8 mouse cellular contexts compared by ENCODE assay signal in genomic region chr17:24151382-24151781, GRCm38 (mm10). TPM values are rescaled to one million over a fixed set of nuclear protein-coding genes. Genes with fewer than 3 reads are reported as not detected.
DNase-seq lines count a peak whose midpoint lies in the region; ATAC-seq and TF ChIP-seq lines count a peak whose summit lies in the region.

No protein-coding gene starts in this region.

- peaks cover 14% of the 10 kb centered on the region for H3K4me1 ChIP-seq in heart, embryonic 13.5 days
- H3K4me1 ChIP-seq in MEL (ENCODE audit: control insufficient read depth in 1 of 2, insufficient read depth in 2 of 2, low read length in 2 of 2) = peaks cover 0 to 7% of the 10 kb centered on the region in 2 experiments; a peak in 1 of 4 replicates
- H3K4me1 ChIP-seq in hindbrain, embryonic 14.5 days (replicated peaks; ENCODE audit: control insufficient read depth, insufficient read depth, low read length) = peaks cover 7% of the 10 kb centered on the region; the same call in 1 of the 2 replicates
- H3K4me1 ChIP-seq in midbrain, embryonic 11.5 days (ENCODE audit: control insufficient read depth, insufficient read depth, low read length) = peaks cover 3% of the 10 kb centered on the region; the same call in 1 of the 2 replicates

- H3K79me2 ChIP-seq in MEL (ENCODE audit: control insufficient read depth, insufficient read depth, low read length, poor library complexity) = no peaks in the 10 kb centered on the region

- no peak for TF ChIP-seq EP300 in MEL (IDR thresholded peaks at IDR 0.05; ENCODE audit: low read depth in 1 of 2, low read length in 2 of 2)

- TF ChIP-seq RAD21 in MEL (IDR thresholded peaks at IDR 0.05; ENCODE audit: low read depth, low read length) = no peak

- peak overlapping the region; percentile 81 for H3K9ac ChIP-seq in heart, embryonic 13.5 days
- no peak overlapping the region for H3K9ac ChIP-seq in MEL (ENCODE audit: control insufficient read depth, low read depth, low read length, poor library complexity, severe bottlenecking)
- no peak overlapping the region for H3K9ac ChIP-seq in hindbrain, embryonic 14.5 days
- no peak overlapping the region for H3K9ac ChIP-seq in midbrain, embryonic 11.5 days (ENCODE audit: low read length)

- ATAC-seq in heart, embryonic 13.5 days (ENCODE audit: extremely low read depth, insufficient number of reproducible peaks, low FRiP score, low TSS enrichment) = no peak
- no peak for ATAC-seq in hindbrain, embryonic 14.5 days (ENCODE audit: low FRiP score)
- no peak for ATAC-seq in midbrain, embryonic 11.5 days (ENCODE audit: low FRiP score)

- H3K4me3 ChIP-seq in heart, embryonic 13.5 days = peak overlapping the region; percentile 55
- H3K4me3 ChIP-seq in MEL (ENCODE audit: control insufficient read depth in 1 of 2, insufficient read depth in 1 of 2, low read depth in 2 of 2, low read length in 2 of 2) = no peak overlapping the region; a peak in 1 of 4 replicates
- no peak overlapping the region for H3K4me3 ChIP-seq in hindbrain, embryonic 14.5 days (replicated peaks; ENCODE audit: low read length)
- no peak overlapping the region for H3K4me3 ChIP-seq in midbrain, embryonic 11.5 days (ENCODE audit: low read depth, low read length)

- DNase-seq in heart, postnatal 10 days = no peak
- DNase-seq in MEL (ENCODE audit: low read depth, low spot score) = no peak
- no peak for DNase-seq in hindbrain, embryonic 14.5 days (ENCODE audit: low spot score)
- DNase-seq in midbrain, embryonic 11.5 days (ENCODE audit: low spot score, missing footprints) = peak; percentile 81
- no peak for DNase-seq in right cerebral cortex, postnatal 14 days
- no peak for DNase-seq in thymus, adult 18-20 months
- no peak for DNase-seq in layer of hippocampus, adult 9-10 months (ENCODE audit: low spot score)

- peaks cover 9% of the 10 kb centered on the region for H3K36me3 ChIP-seq in heart, embryonic 13.5 days
- peaks cover 0 to 7% of the 10 kb centered on the region in 2 experiments; a peak in 2 of 4 replicates for H3K36me3 ChIP-seq in MEL (ENCODE audit: control insufficient read depth in 1 of 2, insufficient read depth in 2 of 2, low read length in 2 of 2)
- peaks cover 11% of the 10 kb centered on the region for H3K36me3 ChIP-seq in hindbrain, embryonic 14.5 days (replicated peaks; ENCODE audit: control insufficient read depth, insufficient read depth)
- no peaks in the 10 kb centered on the region for H3K36me3 ChIP-seq in midbrain, embryonic 11.5 days (ENCODE audit: control insufficient read depth, insufficient read depth, low read length)

- peak overlapping the region; percentile 92 for H3K4me2 ChIP-seq in heart, embryonic 13.5 days
- peak overlapping the region; percentile 55 for H3K4me2 ChIP-seq in hindbrain, embryonic 14.5 days (replicated peaks)
- no peak overlapping the region; the same call in 1 of the 2 replicates for H3K4me2 ChIP-seq in midbrain, embryonic 11.5 days

- H3K9me3 ChIP-seq in heart, embryonic 13.5 days = no peaks in the 10 kb centered on the region
- no peaks in the 10 kb centered on the region for H3K9me3 ChIP-seq in MEL (replicated peaks; ENCODE audit: insufficient read depth, low read length)
- no peaks in the 10 kb centered on the region for H3K9me3 ChIP-seq in hindbrain, embryonic 14.5 days (ENCODE audit: control insufficient read depth, low read length)
- H3K9me3 ChIP-seq in midbrain, embryonic 11.5 days (ENCODE audit: control insufficient read depth, low read length) = no peaks in the 10 kb centered on the region

- no peaks in the 10 kb centered on the region; the same call in 1 of the 2 replicates for H3K27me3 ChIP-seq in heart, embryonic 13.5 days (replicated peaks)
- no peaks in the 10 kb centered on the region for H3K27me3 ChIP-seq in MEL (ENCODE audit: control insufficient read depth in 1 of 2, insufficient read depth in 2 of 2, low read length in 2 of 2)
- H3K27me3 ChIP-seq in hindbrain, embryonic 14.5 days (ENCODE audit: control insufficient read depth, insufficient read depth, low read length) = no peaks in the 10 kb centered on the region
- H3K27me3 ChIP-seq in midbrain, embryonic 11.5 days (ENCODE audit: control insufficient read depth, insufficient read depth, low read length) = no peaks in the 10 kb centered on the region

- intact Hi-C loops in heart, postnatal 10 days (cut with DNase I) = loop anchor here (5.0 kb wide), 1 partner anchor 241 kb away; no protein-coding TSS in a partner anchor

- no peak for TF ChIP-seq POLR2A in MEL (IDR thresholded peaks at IDR 0.05; ENCODE audit: control insufficient read depth in 1 of 2, insufficient read depth in 1 of 2, low read depth in 1 of 2, low read length in 2 of 2, poor library complexity in 1 of 2)

- 8% methylated on average over 7 of the region's 7 CpGs for WGBS in heart, embryonic 13.5 days
- 20% methylated on average over 7 of the region's 7 CpGs for WGBS in hindbrain, embryonic 14.5 days
- 18% methylated on average over 7 of the region's 7 CpGs for WGBS in midbrain, embryonic 11.5 days

- TF ChIP-seq CTCF in MEL (IDR thresholded peaks at IDR 0.05 in 2 of 3, conservative IDR thresholded peaks at IDR 0.05 in 1 of 3; ENCODE audit: control insufficient read depth in 1 of 3, insufficient read depth in 1 of 3, low read depth in 2 of 3, low read length in 3 of 3, poor library complexity in 1 of 3, severe bottlenecking in 1 of 3) = no peak

- no peak overlapping the region for H3K27ac ChIP-seq in heart, embryonic 13.5 days (replicated peaks)
- H3K27ac ChIP-seq in MEL (ENCODE audit: control insufficient read depth, low read depth, low read length) = no peak overlapping the region
- H3K27ac ChIP-seq in hindbrain, embryonic 14.5 days = no peak overlapping the region
- no peak overlapping the region for H3K27ac ChIP-seq in midbrain, embryonic 11.5 days (ENCODE audit: low read depth, low read length)

TF ChIP-seq in MEL, 35 proteins besides CTCF, POLR2A, EP300 and RAD21:
- TF ChIP-seq HCFC1 (IDR thresholded peaks at IDR 0.05; ENCODE audit: low read depth, low read length) = no peak
- peak; percentile 64 for TF ChIP-seq ZNF384 (IDR thresholded peaks at IDR 0.05; ENCODE audit: low read depth, low read length)

RNA-seq across cellular contexts. Expression of gene Pdpk1, which starts 0.7 kb away (rescaled TPM):
- polyA plus RNA-seq in heart, embryonic 13.5 days (2015; fragmentation: Nextera tagmentation; extraction: Ambion mirVana) = 30.7 and 35.1 TPM in 2 replicates
- 10 to 100 TPM; 49.4 to 52.9 TPM for total RNA-seq in heart, postnatal 10 days (2021)
- 19.0 and 19.3 TPM in 2 replicates for total RNA-seq in MEL (2012; rRNA removed)
- polyA plus RNA-seq in MEL (2012; ENCODE audit: insufficient read depth in 1 of 2, insufficient read length in 2 of 2, low read depth in 1 of 2, low replicate concordance in 2 of 2, missing spikeins in 1 of 2) = 10 to 100 TPM; 18.3 to 26.9 TPM
- 71.3 and 75.1 TPM in 2 replicates for polyA plus RNA-seq in hindbrain, embryonic 14.5 days (2014; fragmentation: Nextera tagmentation; extraction: Ambion mirVana)
- polyA plus RNA-seq in midbrain, embryonic 11.5 days (2014; fragmentation: Nextera tagmentation; extraction: Ambion mirVana) = 41.2 and 47.7 TPM in 2 replicates

RNA-seq across cellular contexts. Expression of gene Amdhd2, which starts 12.2 kb away (rescaled TPM):
- polyA plus RNA-seq in heart, embryonic 13.5 days (2015; fragmentation: Nextera tagmentation; extraction: Ambion mirVana) = 27.0 and 31.2 TPM in 2 replicates
- total RNA-seq in heart, postnatal 10 days (2021) = 10 to 100 TPM; 20.7 to 22.8 TPM
- total RNA-seq in MEL (2012; rRNA removed) = 11.4 and 15.9 TPM in 2 replicates
- 10 to 100 TPM in 1 of 2 experiments, not detected in 1; 36.1 TPM for polyA plus RNA-seq in MEL (2012; ENCODE audit: insufficient read depth in 1 of 2, insufficient read length in 2 of 2, low read depth in 1 of 2, low replicate concordance in 2 of 2, missing spikeins in 1 of 2)
- 29.1 and 30.6 TPM in 2 replicates for polyA plus RNA-seq in hindbrain, embryonic 14.5 days (2014; fragmentation: Nextera tagmentation; extraction: Ambion mirVana)
- 26.8 and 27.3 TPM in 2 replicates for polyA plus RNA-seq in midbrain, embryonic 11.5 days (2014; fragmentation: Nextera tagmentation; extraction: Ambion mirVana)

RNA-seq across cellular contexts. Expression of gene Atp6v0c, which starts 18.1 kb away (rescaled TPM):
- 544 and 567 TPM in 2 replicates for polyA plus RNA-seq in heart, embryonic 13.5 days (2015; fragmentation: Nextera tagmentation; extraction: Ambion mirVana)
- 100 to 1,000 TPM; 275 to 284 TPM for total RNA-seq in heart, postnatal 10 days (2021)
- total RNA-seq in MEL (2012; rRNA removed) = 58.4 and 59.3 TPM in 2 replicates
- 100 to 1,000 TPM; 125 to 515 TPM for polyA plus RNA-seq in MEL (2012; ENCODE audit: insufficient read depth in 1 of 2, insufficient read length in 2 of 2, low read depth in 1 of 2, low replicate concordance in 2 of 2, missing spikeins in 1 of 2)
- 1,495 and 1,569 TPM in 2 replicates for polyA plus RNA-seq in hindbrain, embryonic 14.5 days (2014; fragmentation: Nextera tagmentation; extraction: Ambion mirVana)
- polyA plus RNA-seq in midbrain, embryonic 11.5 days (2014; fragmentation: Nextera tagmentation; extraction: Ambion mirVana) = 437 and 465 TPM in 2 replicates

RNA-seq across cellular contexts. Expression of gene Tbc1d24, which starts 54.0 kb away (rescaled TPM):
- 4.2 and 5.2 TPM in 2 replicates for polyA plus RNA-seq in heart, embryonic 13.5 days (2015; fragmentation: Nextera tagmentation; extraction: Ambion mirVana)
- total RNA-seq in heart, postnatal 10 days (2021) = 10 to 100 TPM in 1 of 2 experiments, 1 to 10 TPM in 1; 8.4 to 11.0 TPM
- 21.8 and 24.3 TPM in 2 replicates for total RNA-seq in MEL (2012; rRNA removed)
- polyA plus RNA-seq in MEL (2012; ENCODE audit: insufficient read depth in 1 of 2, insufficient read length in 2 of 2, low read depth in 1 of 2, low replicate concordance in 2 of 2, missing spikeins in 1 of 2) = 10 to 100 TPM; 27.3 to 34.2 TPM
- 27.1 and 27.6 TPM in 2 replicates for polyA plus RNA-seq in hindbrain, embryonic 14.5 days (2014; fragmentation: Nextera tagmentation; extraction: Ambion mirVana)
- polyA plus RNA-seq in midbrain, embryonic 11.5 days (2014; fragmentation: Nextera tagmentation; extraction: Ambion mirVana) = 6.5 and 7.3 TPM in 2 replicates

RNA-seq across cellular contexts. Expression of gene Ntn3, which starts 57.9 kb away (rescaled TPM):
- polyA plus RNA-seq in heart, embryonic 13.5 days (2015; fragmentation: Nextera tagmentation; extraction: Ambion mirVana) = 1.9 and 2.0 TPM in 2 replicates
- total RNA-seq in heart, postnatal 10 days (2021) = 1 to 10 TPM; 1.6 to 1.7 TPM
- total RNA-seq in MEL (2012; rRNA removed) = 1.7 and 2.7 TPM in 2 replicates
- 1 to 10 TPM in 1 of 2 experiments, not detected in 1; 2.5 TPM for polyA plus RNA-seq in MEL (2012; ENCODE audit: insufficient read depth in 1 of 2, insufficient read length in 2 of 2, low read depth in 1 of 2, low replicate concordance in 2 of 2, missing spikeins in 1 of 2)
- 3.9 and 5.0 TPM in 2 replicates for polyA plus RNA-seq in hindbrain, embryonic 14.5 days (2014; fragmentation: Nextera tagmentation; extraction: Ambion mirVana)
- 2.3 and 3.0 TPM in 2 replicates for polyA plus RNA-seq in midbrain, embryonic 11.5 days (2014; fragmentation: Nextera tagmentation; extraction: Ambion mirVana)
